Mouse (Mus musculus) embryonic stem cell, embryonic (primary cell): ENCODE data around the gene Dnaaf5.

Source experiments
- CTCF ChIA-PET, 4 experiments: fragments of 300-600 bp in 2 of 4; fragments of 350-600 bp in 2 of 4; sonication (Branson Sonifier 250); formaldehyde crosslinking; loops; one replicate each; lab custom pipeline; 2022; ENCODE audit warnings: inconsistent platforms in 2 of 4; lab: Charles Lee
- POLR2A ChIA-PET, 4 experiments: fragments of 300-600 bp in 2 of 4; fragments of 350-600 bp in 2 of 4; sonication (Branson Sonifier 250); formaldehyde crosslinking; loops; one replicate each; lab custom pipeline; 2022; ENCODE audit warnings: antibody characterized with exemption in 4 of 4, inconsistent platforms in 1 of 4; lab: Charles Lee

Gene Dnaaf5

DNA sequence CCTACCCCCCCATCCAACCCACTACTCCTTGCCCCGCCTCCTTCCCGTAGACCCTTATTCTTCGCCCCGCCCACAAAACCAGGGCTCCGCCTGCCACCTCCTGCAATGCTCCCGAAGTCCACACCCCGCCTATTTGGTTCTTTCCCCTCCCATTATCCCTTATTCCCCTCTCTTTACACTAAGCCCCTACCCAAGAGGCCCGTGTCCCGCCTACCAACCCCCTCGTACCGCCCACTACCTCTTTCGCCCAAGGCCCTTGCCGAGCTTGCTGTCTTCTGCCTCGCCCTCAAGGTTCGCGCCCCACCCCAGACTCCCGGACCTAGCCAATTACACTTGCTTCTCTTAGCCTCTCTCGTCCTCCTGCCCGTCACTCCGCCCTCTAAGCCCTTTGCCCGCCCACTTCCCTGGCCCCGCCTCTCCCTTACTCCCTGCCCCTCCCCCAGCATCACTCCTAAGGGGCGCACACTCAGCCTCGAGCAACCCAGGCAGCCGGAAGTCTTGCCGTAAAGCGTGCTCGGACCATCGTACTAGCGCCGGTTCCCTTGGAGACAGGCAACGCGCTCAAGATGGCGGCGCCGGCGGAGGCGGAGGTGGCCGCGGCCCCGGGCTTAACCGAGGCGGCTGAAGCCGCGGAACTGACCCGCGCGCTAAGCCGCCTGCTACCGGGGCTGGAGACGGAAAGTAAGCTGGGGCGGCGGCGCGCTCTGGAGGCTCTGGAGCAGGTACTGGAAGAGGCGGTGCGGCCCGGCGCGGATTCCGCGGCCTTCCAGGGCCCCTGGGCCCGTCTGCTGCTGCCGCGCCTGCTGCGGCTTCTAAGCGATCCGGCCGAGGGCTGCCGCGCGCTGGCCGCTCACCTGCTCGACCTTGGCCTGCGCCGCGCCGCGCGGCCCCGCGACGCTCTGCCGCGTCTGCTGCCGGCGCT lies at the start of gene Dnaaf5, which contains the start of gene Prkar1b:
TSS of gene Dnaaf5 (plus strand) at position 543 of the 922 bp plus-strand sequence.
TSS of gene Prkar1b (minus strand) at position 321 of the 922 bp plus-strand sequence.
- POLR2A ChIA-PET = interaction anchor here in 3 of 4 experiments (0.6 to 3.2 kb wide), 44 partner anchors 9 to 1363 kb away, joined by 3 to 28 read pairs (median 4); partner anchors contain the start of genes Get4 (in 2 of the 3), Sun1 (in 2 of the 3), Fam20c (in 1 of the 3) and Pdgfa (in 1 of the 3)
- CTCF ChIA-PET = interaction anchor here in 3 of 4 experiments (0.6 to 1.2 kb wide), 8 partner anchors 10 to 203 kb away, joined by 3 to 4 read pairs (median 3); no protein-coding TSS in a partner anchor

DNA sequence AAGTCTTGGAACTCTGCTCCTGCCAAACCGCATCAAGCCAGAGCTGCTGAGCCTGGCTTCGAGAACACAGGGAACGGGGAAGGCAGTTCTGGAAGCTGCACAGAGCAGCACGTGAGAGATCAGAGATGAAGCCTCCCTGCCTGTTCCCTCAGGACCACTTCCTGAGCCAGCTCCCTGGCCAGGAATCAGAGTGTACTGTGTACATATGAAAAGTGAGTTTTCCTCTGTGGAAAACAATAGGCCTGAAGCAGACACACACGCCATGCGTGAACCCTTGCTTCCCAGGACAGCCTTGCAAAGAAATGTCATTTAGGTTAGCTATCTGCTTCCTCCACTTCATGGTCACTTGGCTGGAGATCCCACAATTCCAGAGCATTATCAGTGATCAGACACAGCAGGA lies 48.2 kb upstream of the Dnaaf5 start:
- ChIA-PET CTCF (interaction anchor here in 2 of 4 experiments (0.6 to 1.0 kb wide), 2 partner anchors 16 to 497 kb away, joined by 3 to 4 read pairs; no protein-coding TSS in a partner anchor), POLR2A (interaction anchor here in 3 of 4 experiments (0.6 to 0.8 kb wide), 3 partner anchors 20 to 345 kb away, joined by 3 to 4 read pairs (median 3); no protein-coding TSS in a partner anchor)

- ChIA-PET POLR2A (interaction anchor here in 2 of 4 experiments (0.6 to 1.5 kb wide), 5 partner anchors 11 to 269 kb away, joined by 3 to 4 read pairs (median 3); no protein-coding TSS in a partner anchor), CTCF (interaction anchor here (0.5 to 1.8 kb wide), 10 partner anchors 9 to 251 kb away, joined by 3 to 6 read pairs (median 4); no protein-coding TSS in a partner anchor)
Measured at GRCm38 (mm10) chr5:139107815-139108214, 42.2 kb upstream of the Dnaaf5 start.

GRCm38 (mm10) chr5:139110140-139110855 lies 39.7 kb upstream of the Dnaaf5 start:
- CTCF ChIA-PET = interaction anchor here (0.6 to 1.4 kb wide), 7 partner anchors 10 to 1816 kb away, joined by 3 to 4 read pairs (median 3); partner anchors contain the start of genes Prkar1b (in 1 of the 4) and Ufsp1 (in 1 of the 4)

DNA sequence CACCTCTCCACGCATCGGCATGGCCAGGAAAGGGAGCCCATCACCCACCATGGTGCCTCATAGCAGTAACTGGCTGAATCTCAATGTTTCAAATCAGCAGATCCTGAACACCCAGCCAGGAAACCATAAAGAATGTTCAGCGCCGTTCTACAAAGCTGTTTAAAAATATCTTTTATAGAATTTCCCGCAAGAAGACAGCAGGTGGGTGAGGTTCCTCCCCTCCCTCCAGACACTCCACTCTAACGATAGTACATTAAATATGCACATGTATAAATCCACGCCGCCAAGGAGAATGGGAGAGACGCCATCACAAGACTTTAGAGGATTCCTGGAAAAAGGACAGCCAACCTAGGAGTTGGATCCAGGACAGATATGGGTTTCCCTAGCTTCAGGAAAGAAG lies 38.0 kb upstream of the Dnaaf5 start:
- POLR2A ChIA-PET = interaction anchor here in 1 of 4 experiments (1.2 kb wide), 1 partner anchor 34 kb away, joined by 3 read pairs; no protein-coding TSS in a partner anchor
- CTCF ChIA-PET = no interaction called here

More at GRCm38 (mm10) chr5:139110140-139110855, 39.7 kb upstream of the Dnaaf5 start:
- POLR2A ChIA-PET = no interaction called here

GRCm38 (mm10) chr5:139112418-139112817 lies 37.6 kb upstream of the Dnaaf5 start:
- ChIA-PET POLR2A (interaction anchor here in 1 of 4 experiments (1.2 kb wide), 1 partner anchor 34 kb away, joined by 3 read pairs; no protein-coding TSS in a partner anchor), CTCF (no interaction called here)

DNA sequence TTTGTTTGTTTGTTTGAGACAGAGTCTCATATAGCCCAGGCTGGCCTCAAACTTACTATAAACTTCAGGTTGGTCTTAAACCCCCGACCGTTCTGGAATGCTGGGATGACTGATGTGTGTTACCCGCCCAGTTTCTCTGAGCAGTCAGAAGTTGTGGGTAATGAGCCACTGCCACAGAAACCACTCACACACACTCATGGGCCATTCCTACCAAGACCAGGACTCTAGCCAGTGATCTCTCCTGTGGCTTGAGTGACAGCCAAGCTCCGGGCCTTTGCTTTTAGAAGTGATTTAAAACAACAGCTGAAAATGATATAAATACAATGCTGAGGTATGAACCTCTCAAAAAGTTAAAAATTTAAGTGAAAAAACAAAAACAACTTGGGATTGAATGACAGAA lies 35.1 kb upstream of the Dnaaf5 start:
- CTCF ChIA-PET = interaction anchor here in 1 of 4 experiments (0.6 kb wide), 1 partner anchor 1732 kb away, joined by 3 read pairs; no protein-coding TSS in a partner anchor
- POLR2A ChIA-PET = no interaction called here

GRCm38 (mm10) chr5:139115507-139115906 lies 34.5 kb upstream of the Dnaaf5 start:
- ChIA-PET CTCF (interaction anchor here in 2 of 4 experiments (0.6 kb wide), 2 partner anchors 238 to 1732 kb away, joined by 3 read pairs; no protein-coding TSS in a partner anchor), POLR2A (no interaction called here)

- ChIA-PET POLR2A (interaction anchor here in 2 of 4 experiments (1.0 kb wide), 2 partner anchors 11 to 128 kb away, joined by 3 read pairs; no protein-coding TSS in a partner anchor), CTCF (no interaction called here)
Measured at GRCm38 (mm10) chr5:139118139-139118960, 31.7 kb upstream of the Dnaaf5 start.

GRCm38 (mm10) chr5:139118961-139119276 lies 31.1 kb upstream of the Dnaaf5 start:
- ChIA-PET CTCF (interaction anchor here in 1 of 4 experiments (1.6 kb wide), 1 partner anchor 11 kb away, joined by 6 read pairs; no protein-coding TSS in a partner anchor), POLR2A (interaction anchor here in 1 of 4 experiments (1.0 kb wide), 1 partner anchor 12 kb away, joined by 3 read pairs; no protein-coding TSS in a partner anchor)

DNA sequence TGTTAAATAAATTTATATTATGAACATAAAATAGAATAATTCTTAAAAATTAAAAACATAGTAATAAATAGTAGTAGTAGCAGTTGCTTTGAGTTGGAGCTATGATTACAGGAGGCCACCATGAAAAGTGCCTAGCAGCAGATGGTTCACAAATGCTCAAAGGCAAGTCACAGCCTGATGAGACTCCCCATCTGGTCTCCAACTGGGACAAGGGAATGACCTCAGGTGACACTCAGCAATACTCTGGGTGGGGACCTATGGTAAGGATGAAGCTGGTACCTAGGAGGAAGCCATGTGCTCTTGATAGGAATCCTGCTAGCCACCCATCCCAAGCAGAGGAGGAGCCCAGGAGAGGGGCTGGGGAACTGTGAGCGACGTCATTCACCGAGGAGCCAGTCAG lies 24.3 kb upstream of the Dnaaf5 start:
- CTCF ChIA-PET = no interaction called here
- POLR2A ChIA-PET = no interaction called here

GRCm38 (mm10) chr5:139128476-139129065 lies 21.5 kb upstream of the Dnaaf5 start:
- CTCF ChIA-PET = interaction anchor here (0.5 to 1.6 kb wide), 7 partner anchors 13 to 280 kb away, joined by 3 to 8 read pairs (median 3); no protein-coding TSS in a partner anchor
- POLR2A ChIA-PET = interaction anchor here in 1 of 4 experiments (2.0 to 2.1 kb wide), 2 partner anchors 21 kb away, joined by 4 to 9 read pairs; partner anchors contain the start of genes Dnaaf5 and Prkar1b

GRCm38 (mm10) chr5:139129078-139129477 lies 20.9 kb upstream of the Dnaaf5 start:
- ChIA-PET CTCF (interaction anchor here in 3 of 4 experiments (0.5 to 1.6 kb wide), 9 partner anchors 12 to 264 kb away, joined by 3 to 6 read pairs (median 3); partner anchors contain the start of gene Prkar1b (in 1 of the 3)), POLR2A (interaction anchor here in 2 of 4 experiments (0.5 to 2.1 kb wide), 7 partner anchors 9 to 295 kb away, joined by 3 to 9 read pairs (median 4); partner anchors contain the start of genes Dnaaf5 (in 1 of the 2) and Prkar1b (in 1 of the 2))

DNA sequence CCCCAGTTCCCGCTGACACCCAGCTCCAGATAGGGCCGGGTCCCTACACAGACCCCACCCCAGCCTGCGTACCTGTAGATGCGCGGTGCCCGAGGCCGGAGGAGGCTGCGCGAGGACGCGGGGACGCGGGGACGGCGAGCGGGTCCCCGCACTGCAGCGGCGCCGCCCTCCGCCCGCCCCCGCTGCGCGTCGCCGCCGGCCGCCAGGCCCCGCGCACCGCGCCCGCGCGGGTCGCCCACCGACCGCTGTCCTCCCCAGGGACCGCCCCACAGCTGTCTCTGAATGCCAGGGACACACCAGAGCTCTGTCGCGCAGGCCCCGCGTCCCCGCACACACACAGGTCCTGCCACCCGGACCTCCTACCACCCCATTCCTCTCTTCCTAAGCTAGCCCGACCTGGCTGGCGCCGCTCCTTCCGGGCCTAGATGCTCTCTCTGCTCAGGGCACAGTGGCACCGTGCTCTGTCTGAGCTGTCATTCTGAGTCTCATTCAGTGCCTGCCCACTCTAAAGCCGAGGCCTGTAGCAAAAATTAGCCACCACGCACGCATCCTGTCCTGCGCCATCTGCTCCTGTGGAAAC lies 20.4 kb upstream of the Dnaaf5 start:
- POLR2A ChIA-PET = interaction anchor here in 3 of 4 experiments (0.5 to 2.1 kb wide), 12 partner anchors 10 to 689 kb away, joined by 3 to 9 read pairs (median 4); partner anchors contain the start of genes Dnaaf5 (in 1 of the 3), Pdgfa (in 1 of the 3) and Prkar1b (in 1 of the 3)
- CTCF ChIA-PET = interaction anchor here in 3 of 4 experiments (0.6 to 1.6 kb wide), 9 partner anchors 10 to 136 kb away, joined by 3 to 6 read pairs (median 3); partner anchors contain the start of gene Prkar1b (in 1 of the 3)

GRCm38 (mm10) chr5:139130351-139130750 lies 19.7 kb upstream of the Dnaaf5 start:
- CTCF ChIA-PET = interaction anchor here in 3 of 4 experiments (0.6 to 1.6 kb wide), 7 partner anchors 10 to 137 kb away, joined by 3 to 6 read pairs (median 3); partner anchors contain the start of gene Prkar1b (in 1 of the 3)

More at GRCm38 (mm10) chr5:139130351-139130750, 19.7 kb upstream of the Dnaaf5 start:
- POLR2A ChIA-PET = interaction anchor here in 2 of 4 experiments (0.5 to 2.1 kb wide), 5 partner anchors 13 to 178 kb away, joined by 3 to 9 read pairs (median 5); partner anchors contain the start of genes Dnaaf5 (in 1 of the 2), Pdgfa (in 1 of the 2) and Prkar1b (in 1 of the 2)
